Mouse (Mus musculus): ENCODE measurements at regions not wholly inside any gene's neighbourhood (a gene's known extent, or its start where the extent isn't known, plus 50 kb on each side); places are given as distances from the start of the nearest gene placed in this dataset.

DNA sequence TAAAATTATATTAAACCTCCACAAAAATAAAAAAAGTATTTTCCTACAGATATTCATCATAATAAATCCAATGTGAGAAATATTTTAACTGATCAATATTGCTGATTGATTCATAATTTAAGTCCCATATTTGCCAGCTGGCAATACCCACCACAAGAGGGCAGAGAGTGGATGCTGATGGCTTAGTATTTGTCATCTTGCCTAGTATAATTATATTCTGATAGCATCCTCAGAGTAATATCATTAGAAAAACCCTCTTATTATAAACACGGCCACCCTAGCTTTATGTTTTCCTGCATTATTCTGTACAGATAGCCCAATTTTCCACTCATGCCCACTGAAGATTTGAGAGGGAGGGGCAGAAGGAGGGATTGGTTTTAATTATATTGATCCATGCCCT lies 436.4 kb downstream of the Cps1 start:
- TF ChIP-seq POLR2A (IDR thresholded peaks at IDR 0.05; ENCODE audit: low read depth, low read length) (no peak), CTCF (IDR thresholded peaks at IDR 0.05; ENCODE audit: borderline replicate concordance, insufficient read depth, low read length) (no peak)

All from embryonic fibroblast, embryonic 13.5 days (primary cell).